Mouse (Mus musculus): ENCODE results near the gene Rab42.

GRCm38 (mm10) chr4:132309849-132310472 is 6.8 kb upstream of the Rab42 start:
- TF ChIP-seq CTCF (conservative IDR thresholded peaks at IDR 0.05; ENCODE audit: insufficient read depth, insufficient read length, low read depth, low read length) (peak; percentile 48), POLR2A (IDR thresholded peaks at IDR 0.05; ENCODE audit: low read depth, low read length) (no peak)
